Mouse (Mus musculus): ENCODE data around the gene Slc24a4.

DNA sequence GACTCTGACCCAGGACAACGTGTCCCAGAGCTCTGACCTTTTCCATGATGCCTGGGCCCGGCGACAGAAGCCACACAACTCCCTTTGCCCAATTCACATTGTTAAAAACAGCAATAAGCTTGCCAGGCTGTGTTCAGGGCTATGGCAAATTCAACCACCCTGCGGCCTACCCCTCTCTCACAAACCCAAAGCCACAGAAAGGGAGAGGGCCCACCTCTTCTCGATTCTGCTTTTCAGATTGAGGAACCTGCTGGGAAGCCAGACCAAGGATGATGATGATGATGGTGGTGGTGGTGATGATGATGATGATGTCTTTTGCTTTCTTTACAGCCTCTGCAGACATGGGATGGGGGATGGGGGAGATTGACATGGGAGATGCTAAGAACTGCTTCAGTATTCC is 117.7 kb downstream of the Slc24a4 start:
- TF ChIP-seq CTCF (conservative IDR thresholded peaks at IDR 0.05 in 1 of 2, IDR thresholded peaks at IDR 0.05 in 1 of 2; ENCODE audit: low read depth in 2 of 2, low read length in 2 of 2) (no peak), RAD21 (IDR thresholded peaks at IDR 0.05; ENCODE audit: low read depth, low read length) (no peak), POLR2A (IDR thresholded peaks at IDR 0.05; ENCODE audit: low read depth, low read length) (no peak), ETS1 (conservative IDR thresholded peaks at IDR 0.05; ENCODE audit: low read depth, low read length) (no peak), EP300 (IDR thresholded peaks at IDR 0.05; ENCODE audit: low read length) (no peak), NRF1 (IDR thresholded peaks at IDR 0.05; ENCODE audit: low read depth, low read length) (no peak)
